Mouse (Mus musculus) left cerebral cortex, postnatal 4 days (tissue): ENCODE data around the gene Gpr25. TPM values are rescaled to one million over a fixed set of nuclear protein-coding genes. Genes with fewer than 3 reads are reported as not detected.

Source experiments
- DNase-seq: peaks from one replicate; pipeline ENCODE4 v3.0.0-alpha.2; 2022
- intact Hi-C: fragments of 180-260 bp; cut with DNase I; formaldehyde crosslinking; loops from one replicate; pipeline ENCODE4 v1.15.1; 2025
- total RNA-seq, 2 experiments: library from RNA; stranded (reverse); gene quantifications; 2 replicates each; pipeline ENCODE4 v1.2.3; 2021

Gpr25 gene
- total RNA-seq, 2 experiments from 2014 or later = 10.2 to 11.5 TPM

- intact Hi-C loops = no loop called here
- DNase-seq = no peak
These were observed 26.0 kb downstream of the Gpr25 start for GRCm38 (mm10) chr1:136234595-136235092.

GRCm38 (mm10) chr1:136233892-136234594, 26.6 kb downstream of the Gpr25 start, which contains the start of gene Inava:
Gene Inava, minus strand, starts transcription at chr1:136234264.
- DNase-seq = peak; percentile 74
- intact Hi-C loops = no loop called here

GRCm38 (mm10) chr1:136232986-136233790, 27.5 kb downstream of the Gpr25 start:
- peak; percentile 29 for DNase-seq
- intact Hi-C loops = no loop called here

- DNase-seq = no peak
- intact Hi-C loops = no loop called here
These were observed 28.3 kb downstream of the Gpr25 start for GRCm38 (mm10) chr1:136232285-136232926.

- intact Hi-C loops = no loop called here
- DNase-seq = no peak
These were observed 29.1 kb downstream of the Gpr25 start for GRCm38 (mm10) chr1:136231596-136231995.

GRCm38 (mm10) chr1:136230201-136230600, 30.5 kb downstream of the Gpr25 start:
- no peak for DNase-seq

GRCm38 (mm10) chr1:136229040-136229373, 31.7 kb downstream of the Gpr25 start:
- DNase-seq = peak; percentile 30
- intact Hi-C loops = no loop called here

More at GRCm38 (mm10) chr1:136230201-136230600, 30.5 kb downstream of the Gpr25 start:
- intact Hi-C loops = no loop called here

GRCm38 (mm10) chr1:136228328-136229039, 32.2 kb downstream of the Gpr25 start:
- intact Hi-C loops = no loop called here
- peak; percentile 36 for DNase-seq

- intact Hi-C loops = no loop called here
- peak; percentile 57 for DNase-seq
These were observed 32.8 kb downstream of the Gpr25 start for GRCm38 (mm10) chr1:136227870-136228269.

GRCm38 (mm10) chr1:136226626-136227025, 34.0 kb downstream of the Gpr25 start:
- no peak for DNase-seq
- intact Hi-C loops = no loop called here

GRCm38 (mm10) chr1:136225846-136226245, 34.8 kb downstream of the Gpr25 start:
- intact Hi-C loops = no loop called here
- peak; percentile 43 for DNase-seq

GRCm38 (mm10) chr1:136223758-136224342, 36.8 kb downstream of the Gpr25 start:
- intact Hi-C loops = no loop called here
- no peak for DNase-seq

GRCm38 (mm10) chr1:136222386-136222785, 38.3 kb downstream of the Gpr25 start:
- DNase-seq = no peak
- intact Hi-C loops = no loop called here

GRCm38 (mm10) chr1:136220037-136220871, 40.4 kb downstream of the Gpr25 start:
- intact Hi-C loops = no loop called here
- DNase-seq = no peak

GRCm38 (mm10) chr1:136214304-136214703, 46.4 kb downstream of the Gpr25 start:
- no peak for DNase-seq
- intact Hi-C loops = no loop called here

- DNase-seq = peak; percentile 38
These were observed 47.9 kb downstream of the Gpr25 start, which contains the start of gene Mroh3 for GRCm38 (mm10) chr1:136212803-136213202. Gene Mroh3, minus strand, starts transcription at chr1:136212828.

More at GRCm38 (mm10) chr1:136212803-136213202, 47.9 kb downstream of the Gpr25 start, which contains the start of gene Mroh3:
- intact Hi-C loops = no loop called here
